Mouse (Mus musculus) ovary, adult 18-20 months (tissue): ENCODE data around the gene Abcc12.

Experiments used
- DNase-seq: peaks from one replicate; pipeline ENCODE4 v3.0.0; 2022; ENCODE audit warnings: low spot score, mixed read lengths

Gene Abcc12

GRCm38 (mm10) chr8:86512131-86512792, 68.2 kb downstream of the Abcc12 start:
- no peak for DNase-seq

DNA sequence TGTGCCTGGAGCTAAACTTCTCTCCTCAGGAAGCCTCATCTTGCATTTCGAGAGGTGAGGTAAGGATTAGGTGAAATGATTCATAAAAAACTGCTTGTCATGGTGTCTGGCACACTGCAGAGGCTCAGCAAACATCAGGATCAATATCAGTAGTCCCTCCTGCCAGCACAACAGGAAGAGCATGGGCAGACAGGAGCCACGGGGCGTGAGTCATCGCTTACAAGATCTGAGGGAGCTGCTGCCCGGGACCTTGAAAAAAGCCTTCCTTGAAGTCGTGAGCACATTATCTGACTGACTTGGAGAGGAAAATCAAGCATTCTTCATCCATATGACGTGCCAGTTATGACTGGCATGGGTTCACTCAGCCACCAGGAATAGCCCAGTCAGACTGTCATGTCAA, 79.1 kb downstream of the Abcc12 start:
- peak; percentile 42 for DNase-seq

DNA sequence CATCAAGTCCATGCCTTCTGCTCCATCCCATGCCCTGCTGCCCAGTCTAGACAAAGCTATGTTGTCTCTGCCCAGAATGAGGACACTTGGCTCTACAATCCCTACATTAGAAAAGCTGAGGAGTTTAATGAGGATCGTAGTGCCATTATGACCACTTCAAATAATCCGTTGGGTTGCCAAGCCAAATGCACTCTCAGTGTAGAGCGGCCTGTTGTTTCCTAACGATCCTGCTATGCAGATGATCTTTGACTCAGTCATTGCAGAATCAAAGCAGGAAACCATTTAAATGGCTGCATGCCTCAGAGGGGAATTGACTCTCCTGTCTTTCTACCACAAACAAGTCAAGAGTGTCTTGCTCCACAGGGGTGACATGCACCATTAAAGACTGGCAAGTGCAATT, 85.4 kb downstream of the Abcc12 start:
- no peak for DNase-seq

DNA sequence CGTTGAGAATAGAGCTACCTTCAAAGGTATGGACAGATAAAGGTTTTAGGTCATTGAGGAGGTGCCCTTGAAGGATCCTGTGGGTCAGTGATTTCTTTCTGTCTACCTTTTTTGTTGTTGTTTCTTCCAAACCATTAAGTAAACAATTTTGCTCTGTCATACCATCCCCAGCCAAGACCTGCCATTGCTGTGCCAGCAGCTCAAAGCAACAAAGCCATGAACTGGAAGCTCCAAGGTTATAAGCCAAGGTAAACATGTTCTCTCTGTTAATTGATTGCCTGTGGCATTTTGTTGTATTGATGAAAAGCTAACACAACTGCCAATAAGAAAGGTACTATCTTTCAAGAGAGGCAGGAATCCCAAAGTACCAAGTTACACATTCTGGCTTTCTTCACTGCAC, 86.6 kb downstream of the Abcc12 start:
- no peak for DNase-seq

DNA sequence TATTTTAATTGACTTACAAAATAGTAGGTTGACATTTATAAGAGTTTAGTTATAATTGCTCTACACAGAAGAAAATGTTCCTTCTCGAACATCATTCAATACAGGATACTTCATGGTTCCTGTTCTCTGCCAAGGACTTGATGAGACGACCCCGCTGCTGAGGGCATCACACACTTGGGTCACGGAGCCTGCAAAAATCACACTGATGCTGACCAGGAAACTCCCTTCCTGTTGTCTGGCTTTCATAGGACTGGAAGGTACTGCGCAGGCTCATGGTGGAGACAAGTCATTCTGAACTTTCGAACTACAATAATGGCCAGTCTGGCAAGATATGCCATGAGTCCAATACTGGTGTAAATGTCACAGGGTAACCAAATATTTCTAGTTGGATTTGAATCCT, 95.1 kb downstream of the Abcc12 start:
- DNase-seq, result no peak

DNA sequence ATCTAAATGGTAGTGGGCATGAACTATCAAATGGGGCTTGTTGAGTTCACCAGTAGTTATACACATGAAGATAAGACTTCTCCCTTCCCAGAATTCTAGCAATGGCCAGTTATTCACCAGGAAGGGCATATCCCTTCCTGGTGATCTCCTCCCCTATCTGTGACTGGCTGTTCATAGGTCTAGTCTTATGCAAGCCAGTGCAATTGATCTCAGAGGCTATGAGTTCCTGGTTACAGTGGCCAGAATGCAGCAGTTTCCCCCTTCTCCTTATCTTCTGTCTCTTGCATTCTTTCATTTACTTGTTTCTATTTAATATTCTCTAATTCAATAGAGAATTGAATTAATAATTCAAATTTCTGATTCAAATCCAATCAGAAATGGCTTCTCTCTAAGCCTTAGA, 96.2 kb downstream of the Abcc12 start:
- no peak for DNase-seq

DNA sequence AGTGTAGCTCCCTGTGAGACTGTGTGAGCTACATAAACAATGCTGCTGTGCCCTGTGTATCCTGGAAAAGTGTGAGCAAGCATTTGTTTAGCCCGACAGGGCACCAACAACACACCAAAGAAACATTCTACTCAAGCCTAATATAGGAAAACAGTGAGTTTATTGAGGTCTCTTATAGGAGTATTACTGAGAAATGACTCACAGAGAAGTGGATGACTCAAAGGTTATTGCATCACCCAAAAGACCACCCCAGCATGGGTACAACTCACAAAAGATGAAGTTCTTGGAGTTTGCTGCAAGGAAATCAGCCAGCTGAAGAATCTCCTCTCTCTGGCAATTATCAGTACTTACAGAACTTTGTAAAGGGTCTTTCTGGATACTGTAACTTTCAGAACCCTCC, 98.4 kb downstream of the Abcc12 start:
- DNase-seq, result no peak

DNA sequence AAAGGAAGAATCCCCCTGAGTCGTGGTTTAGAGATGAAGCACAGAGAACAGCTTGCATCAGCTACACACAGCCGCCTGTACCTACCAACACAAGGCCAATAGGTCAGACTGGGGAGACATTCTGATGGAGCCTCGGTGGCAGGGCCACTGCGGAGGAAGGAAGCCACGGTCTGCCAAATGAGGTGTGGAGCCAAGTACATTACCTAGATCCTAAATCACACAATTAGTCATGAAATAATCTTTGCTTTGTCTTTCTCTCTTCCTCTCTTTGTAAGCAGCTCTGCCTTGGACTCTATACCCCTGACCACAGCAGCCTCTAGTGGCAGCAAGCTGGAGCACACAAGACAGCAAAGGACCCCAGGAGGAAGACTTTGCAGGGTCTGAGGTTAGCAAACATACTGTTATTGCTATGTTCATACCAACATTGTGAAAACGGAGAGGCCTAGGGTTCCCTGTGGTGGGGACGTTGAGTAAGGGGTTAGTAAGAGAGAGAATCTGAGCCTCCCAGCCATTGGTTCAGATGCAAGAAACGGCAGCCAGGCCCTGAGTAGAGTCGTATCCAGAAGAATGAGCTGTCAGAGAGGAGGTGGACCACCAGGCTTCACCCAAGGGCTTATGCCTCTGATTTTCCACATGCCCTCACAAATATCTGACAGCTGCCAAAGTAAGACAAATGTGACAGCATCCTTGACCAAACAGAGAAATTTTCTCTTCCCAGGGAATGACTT, 104.6 kb downstream of the Abcc12 start:
- DNase-seq, result no peak

GRCm38 (mm10) chr8:86474461-86474860, 106.0 kb downstream of the Abcc12 start:
- DNase-seq, result no peak

DNA sequence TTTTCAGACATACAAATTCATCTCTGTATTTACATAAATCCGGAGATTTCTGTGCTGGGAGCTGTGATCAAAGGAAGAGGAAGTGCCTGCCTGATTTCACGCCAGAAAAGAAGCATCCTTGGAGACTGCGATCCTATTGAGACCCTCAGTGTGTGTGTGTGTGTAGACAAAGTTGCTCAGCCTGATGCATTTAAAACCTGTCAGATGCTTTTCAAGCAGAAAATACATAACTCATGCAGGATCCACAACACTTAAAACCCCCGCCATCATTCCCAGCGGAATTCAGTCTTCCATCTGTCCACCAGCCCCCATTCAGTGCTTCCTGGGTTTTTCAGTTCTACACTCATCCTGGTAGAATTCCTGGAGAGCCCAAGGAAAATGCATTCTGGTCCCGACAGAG, 107.4 kb downstream of the Abcc12 start:
- no peak for DNase-seq

- DNase-seq, result no peak
Measured at GRCm38 (mm10) chr8:86470717-86471116, 109.8 kb downstream of the Abcc12 start.

DNA sequence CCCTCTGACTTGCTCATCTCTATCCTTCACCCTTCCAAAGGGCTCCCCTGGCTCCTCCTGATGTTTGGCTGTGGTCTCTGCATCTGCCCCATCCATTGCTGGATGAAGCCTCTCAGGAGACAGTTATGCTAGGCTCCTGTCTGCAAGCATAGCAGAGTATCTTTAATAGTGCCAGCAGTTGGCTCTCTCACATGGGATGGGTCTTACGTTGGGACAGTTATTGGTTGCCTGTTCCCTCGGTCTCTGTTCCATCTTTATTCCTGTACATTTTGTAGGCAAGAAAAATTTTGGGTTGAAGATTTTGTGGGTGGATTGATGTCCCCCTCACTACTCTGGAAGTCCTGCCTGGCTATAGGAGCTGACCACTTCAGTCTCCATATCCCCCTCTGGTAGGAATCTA, 117.3 kb downstream of the Abcc12 start:
- DNase-seq, result no peak

DNA sequence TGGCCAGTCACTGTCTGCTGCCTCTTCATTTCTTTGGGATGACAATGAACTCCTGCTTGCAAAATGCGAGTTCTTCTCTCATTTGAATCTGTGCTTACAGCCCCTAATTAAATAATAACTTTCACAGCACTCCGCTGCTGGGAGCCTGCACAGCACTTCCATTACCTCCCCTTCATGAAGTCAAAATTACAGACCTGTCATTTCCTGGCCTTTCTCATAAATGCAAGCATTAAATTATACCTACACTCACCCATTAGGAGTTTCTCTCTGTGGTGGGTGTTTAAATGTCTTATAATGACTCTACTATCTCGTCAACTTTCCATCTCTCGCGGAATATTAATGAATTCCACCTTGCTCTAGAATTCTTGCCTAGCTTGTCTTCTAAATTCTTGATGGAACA, 120.1 kb downstream of the Abcc12 start:
- no peak for DNase-seq

DNA sequence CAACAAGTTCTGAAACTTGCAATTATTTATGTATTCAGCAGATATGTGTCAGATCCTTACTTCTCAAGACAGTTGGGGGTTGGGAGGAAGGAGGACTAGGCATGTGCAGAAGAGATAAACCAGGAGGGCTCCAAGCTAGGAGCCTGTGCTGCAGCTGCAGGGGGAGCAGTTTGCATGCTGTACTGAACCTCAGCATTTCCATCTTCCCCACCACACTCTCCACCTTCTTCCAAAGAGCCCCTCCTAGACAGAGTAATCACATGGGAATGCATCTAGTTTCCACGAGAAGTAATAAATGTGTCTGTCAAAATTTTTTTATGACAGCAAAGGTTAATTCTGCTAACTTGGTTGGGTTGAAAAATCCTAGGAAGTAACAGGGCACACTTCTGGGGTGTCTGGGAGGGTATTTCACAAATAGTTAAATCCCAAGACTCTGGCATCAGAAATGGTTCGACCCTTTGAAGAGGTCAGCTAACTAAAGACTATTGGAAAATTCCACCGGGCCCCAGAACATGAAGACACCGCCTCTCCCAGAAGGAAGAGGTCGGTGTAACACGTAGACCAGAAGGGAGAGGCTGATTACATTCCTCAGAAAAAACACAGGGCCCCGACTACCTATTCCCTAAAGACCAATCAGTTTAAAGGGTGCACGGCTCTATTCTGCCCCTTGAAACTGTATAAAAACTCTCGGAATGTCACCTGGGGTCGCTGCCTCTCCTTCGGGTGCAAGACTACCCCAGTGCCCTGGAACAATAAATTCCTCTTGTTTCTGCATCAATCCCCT, 126.6 kb downstream of the Abcc12 start:
- DNase-seq, result peak; percentile 11

GRCm38 (mm10) chr8:86449870-86450515, 130.5 kb downstream of the Abcc12 start:
- DNase-seq, result no peak

DNA sequence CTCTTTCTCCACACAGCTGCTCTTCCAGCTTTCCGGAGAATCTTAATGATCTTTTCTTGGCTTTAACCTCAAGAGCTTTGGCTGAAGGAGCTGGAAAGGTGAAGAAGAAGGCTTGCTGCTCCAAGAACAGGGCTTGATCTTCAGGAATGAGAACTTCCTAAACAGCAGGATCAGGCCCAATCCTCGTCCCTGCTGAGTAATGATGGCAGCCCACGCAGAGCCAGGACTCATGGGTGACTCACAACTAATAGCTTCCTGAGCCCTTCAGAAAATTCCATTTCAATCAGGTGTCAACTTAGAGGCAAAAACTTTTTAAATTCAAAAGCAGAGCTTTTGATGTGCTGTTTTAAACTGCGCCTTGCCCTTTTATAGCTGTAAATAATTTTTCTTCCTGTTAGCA, 135.0 kb downstream of the Abcc12 start:
- no peak for DNase-seq

- no peak for DNase-seq
Measured at GRCm38 (mm10) chr8:86443744-86444143, 136.7 kb downstream of the Abcc12 start.

- DNase-seq, result no peak
Measured at GRCm38 (mm10) chr8:86438983-86439299, 141.5 kb downstream of the Abcc12 start.

DNA sequence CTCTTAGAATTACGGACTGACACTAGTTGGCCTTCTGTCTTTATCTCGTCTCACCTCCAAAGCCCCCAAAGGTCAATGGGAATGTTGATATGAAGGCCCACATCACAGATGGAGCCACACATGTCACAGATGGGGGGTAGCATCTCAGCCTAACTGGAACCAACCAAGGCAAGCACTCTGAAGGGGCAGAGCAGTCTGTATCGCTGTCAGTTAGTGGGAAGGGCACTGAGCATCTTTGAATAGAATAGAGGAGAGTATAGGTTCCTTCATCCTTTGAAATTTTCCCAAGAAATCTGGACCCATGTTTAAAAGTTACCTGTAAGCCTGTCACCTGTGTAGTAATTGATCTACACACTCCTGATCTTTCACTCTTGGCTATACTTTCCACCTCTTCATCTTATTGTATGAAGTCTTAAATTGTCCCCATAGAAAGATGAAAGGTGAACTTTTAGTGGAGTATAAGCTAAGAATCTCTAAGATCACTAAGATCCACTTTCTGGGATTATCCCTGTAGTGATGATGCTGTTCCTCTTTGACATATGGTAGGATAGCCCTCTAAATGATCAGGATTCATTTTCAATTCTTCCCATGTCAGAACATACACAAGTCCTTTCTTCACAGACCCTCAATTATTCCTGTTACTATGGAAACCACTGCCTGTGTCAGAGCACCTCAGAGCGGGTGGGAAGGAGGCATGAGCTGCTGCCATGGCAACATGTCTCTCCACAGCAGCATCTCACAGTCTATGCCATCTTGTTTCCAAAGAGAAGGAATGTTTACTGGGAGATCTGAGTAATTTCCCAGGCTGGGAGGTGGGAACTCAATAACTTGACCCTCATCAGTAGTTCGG, 142.1 kb downstream of the Abcc12 start:
- DNase-seq, result no peak

DNA sequence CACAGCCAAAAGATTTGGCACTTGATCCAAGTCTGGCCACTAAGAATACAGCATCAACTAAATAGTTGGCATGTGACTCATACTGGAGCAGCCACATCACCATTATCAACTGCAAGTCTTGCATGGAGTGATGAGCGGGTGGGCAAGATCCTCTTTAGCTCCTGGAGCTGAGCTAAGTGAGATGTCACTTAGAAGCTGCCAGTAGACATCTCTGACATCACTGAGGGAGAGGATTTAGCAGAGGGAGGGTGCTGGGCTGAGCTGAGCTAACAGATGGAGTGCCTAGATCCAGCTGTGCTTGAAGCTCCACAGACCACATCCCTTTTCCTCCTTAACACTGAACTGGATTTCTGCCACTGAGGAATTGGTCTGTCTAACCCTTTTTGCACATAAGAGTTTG, 143.1 kb downstream of the Abcc12 start:
- no peak for DNase-seq
